Mouse (Mus musculus) olfactory bulb, adult 2 months (tissue): Measurements from ENCODE around the gene Gm44973.

ENCODE experiments used
- CTCF ChIP-seq: fragments of 200-500 bp; IDR thresholded peaks from 2 replicates; pipeline ENCODE4 v1.5.1; 2012; ENCODE audit warnings: low read depth, mild to moderate bottlenecking, low read length, moderate library complexity; ENCODE audit not compliant: insufficient read depth
- POLR2A ChIP-seq: fragments of 200-500 bp; IDR thresholded peaks from 2 replicates; pipeline ENCODE4 v1.6.1; 2012; ENCODE audit warnings: mild to moderate bottlenecking, low read depth, low read length, moderate library complexity; ENCODE audit not compliant: insufficient read depth

- TF ChIP-seq POLR2A (no peak), CTCF (no peak)
Observed at GRCm38 (mm10) chr7:5064886-5065285, 49.6 kb downstream of the Gm44973 start.
